Mouse (Mus musculus) erythroblast, embryonic 14.5 days (primary cell): Measurements from ENCODE around the gene Gata3.

ENCODE experiments used
- GATA1 ChIP-seq: IDR thresholded peaks from 2 replicates; pipeline ENCODE4 v1.6.1; 2012; ENCODE audit warnings: low read length, inconsistent platforms, mixed read lengths
- TAL1 ChIP-seq: IDR thresholded peaks from 3 replicates; pipeline ENCODE4 v1.6.1; 2012; ENCODE audit warnings: low read length, inconsistent platforms, mixed read lengths

DNA sequence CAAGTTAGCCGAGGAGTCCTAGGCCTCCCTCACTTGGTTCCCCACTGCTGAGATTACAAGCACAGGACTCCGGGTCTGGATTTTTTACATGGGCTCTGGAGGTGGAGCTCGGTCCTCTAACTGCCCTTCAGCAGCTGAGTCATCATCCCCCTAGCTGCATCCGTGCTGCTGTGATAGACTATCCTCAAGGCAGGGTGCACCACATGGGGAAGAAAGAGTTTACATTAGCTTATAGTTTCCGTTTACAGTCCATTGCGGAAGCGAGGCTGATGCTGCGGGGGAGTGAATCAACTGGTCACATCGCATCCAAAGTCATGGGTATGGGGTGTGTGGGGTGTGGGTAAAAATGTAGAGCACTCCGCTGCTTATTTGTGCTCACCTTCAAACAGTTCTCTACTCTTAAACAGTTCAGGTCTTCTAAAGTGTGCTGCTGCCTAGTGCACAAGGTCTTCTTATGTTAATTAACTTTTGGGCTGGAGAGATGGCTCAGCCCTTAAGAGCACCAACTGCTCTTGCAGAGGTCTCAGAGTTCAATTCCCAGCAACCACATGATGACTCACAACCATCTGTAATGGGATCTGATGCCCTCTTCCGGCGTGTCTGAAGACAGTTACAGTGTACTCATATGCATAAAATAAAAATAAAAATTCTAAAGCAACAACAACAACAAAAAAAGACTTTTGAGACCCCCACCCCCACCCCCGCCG is 14.2 kb upstream of the Gata3 start:
- no peak for TF ChIP-seq TAL1
- no peak for TF ChIP-seq GATA1
